Mouse (Mus musculus) lung, adult 2 months (tissue): ENCODE measurements around the gene Chrd.

Experiments
- CTCF ChIP-seq: fragments of 200-500 bp; IDR thresholded peaks from 2 replicates; pipeline ENCODE4 v1.5.1; 2011; ENCODE audit warnings: mild to moderate bottlenecking, low read length, control low read depth; ENCODE audit not compliant: insufficient read depth
- POLR2A ChIP-seq: fragments of 200-500 bp; IDR thresholded peaks from 2 replicates; pipeline ENCODE4 v1.6.1; 2011; ENCODE audit warnings: low read depth, mild to moderate bottlenecking, control low read depth, low read length, borderline replicate concordance; ENCODE audit errors: extremely low read depth

DNA sequence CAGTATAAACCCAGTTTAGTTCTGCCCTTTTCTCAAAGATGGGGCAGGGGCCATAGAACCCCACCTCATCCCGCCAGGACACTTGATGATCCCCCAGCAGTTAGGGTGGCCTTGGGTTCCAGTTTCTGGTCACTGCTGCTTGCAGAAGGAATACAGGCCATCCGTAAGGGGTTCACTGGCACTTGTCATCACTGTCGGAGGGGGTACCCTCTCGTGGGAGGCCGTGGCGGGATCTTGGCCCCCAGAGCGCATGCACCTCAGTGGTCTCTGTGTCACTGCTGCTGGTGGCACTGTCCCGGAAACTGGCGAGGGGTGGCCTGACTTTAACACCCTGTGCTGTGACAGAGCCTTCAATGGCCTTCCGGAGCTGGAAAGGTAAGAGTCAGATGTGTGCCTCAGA is 29.9 kb upstream of the Chrd start:
- TF ChIP-seq POLR2A: no peak
- TF ChIP-seq CTCF: no peak
